Mouse (Mus musculus): Measurements from ENCODE around the gene Mef2a. TPM values are rescaled to one million over a fixed set of nuclear protein-coding genes. Genes with fewer than 3 reads are reported as not detected.

Gene Mef2a
- polyA plus RNA-seq, 1 experiment from 2014 or later = 27.9 TPM

DNA sequence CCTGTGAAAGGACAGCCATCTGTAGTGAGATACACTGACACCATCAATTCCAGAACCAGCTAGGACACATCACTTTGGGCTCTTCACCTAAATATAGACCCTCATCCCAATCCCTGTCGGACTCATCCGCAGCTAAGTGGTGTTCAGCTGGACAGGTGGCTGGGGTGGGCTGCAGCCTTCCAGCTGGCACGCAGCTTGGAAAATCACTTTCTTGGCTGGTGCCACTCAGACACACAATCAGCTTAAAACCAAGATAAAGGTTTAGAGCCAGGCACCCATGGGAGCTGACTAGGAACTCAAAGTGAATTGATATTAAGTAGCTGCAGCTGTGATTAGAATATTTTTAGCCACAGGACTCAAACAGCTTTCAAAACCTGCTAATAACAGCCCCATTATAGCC lies 142.4 kb downstream of the Mef2a start:
- H3K36me3 ChIP-seq (ENCODE audit: control insufficient read depth, insufficient read depth, low read length) = peaks cover 42% of the 10 kb centered on the region
- peak overlapping the region; percentile 33; the same call in 1 of the 2 replicates for H3K27ac ChIP-seq (ENCODE audit: low read depth, low read length)
- WGBS = 73% methylated on average over 3 of the region's 3 CpGs
- 0 out of 2 replicates have a peak, but pooled peaks cover 3% of the 10 kb centered on the region for H3K4me1 ChIP-seq (ENCODE audit: control insufficient read depth, insufficient read depth, low read length)
- H3K9ac ChIP-seq (ENCODE audit: low read length) = no peak overlapping the region
- no peak overlapping the region for H3K4me2 ChIP-seq (ENCODE audit: low read length)
- DNase-seq (ENCODE audit: low spot score) = peak; percentile 54
- peak; percentile 64 for ATAC-seq
- H3K4me3 ChIP-seq (ENCODE audit: low read depth, low read length) = no peak overlapping the region
- no peaks in the 10 kb centered on the region for H3K27me3 ChIP-seq (replicated peaks; ENCODE audit: control insufficient read depth, insufficient read depth, low read length)
- H3K9me3 ChIP-seq (replicated peaks; ENCODE audit: control insufficient read depth, low read length) = no peaks in the 10 kb centered on the region

DNA sequence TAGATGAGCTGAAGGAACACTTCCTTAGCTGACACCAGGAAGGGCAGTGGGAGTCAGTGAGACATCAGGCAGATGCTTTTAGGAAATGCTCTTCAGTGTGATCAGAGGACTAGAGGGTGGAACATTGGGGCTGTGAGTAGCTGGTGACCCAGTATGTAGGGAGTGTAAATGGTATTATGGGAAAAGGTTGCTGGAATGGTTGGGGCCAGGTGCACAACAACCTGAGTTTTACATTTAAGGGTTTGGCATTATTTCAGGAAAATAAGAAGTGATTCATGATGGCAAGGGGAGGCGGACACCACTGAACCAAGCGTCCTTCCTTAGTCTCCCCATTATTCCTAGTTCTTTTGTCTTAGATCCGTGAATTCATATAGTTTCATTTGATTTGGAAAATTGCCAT lies 143.0 kb downstream of the Mef2a start:
- H3K9me3 ChIP-seq (replicated peaks; ENCODE audit: control insufficient read depth, low read length) = no peaks in the 10 kb centered on the region
- H3K27me3 ChIP-seq (replicated peaks; ENCODE audit: control insufficient read depth, insufficient read depth, low read length) = no peaks in the 10 kb centered on the region
- no peak overlapping the region for H3K4me2 ChIP-seq (ENCODE audit: low read length)
- peak overlapping the region; percentile 21; the same call in 1 of the 2 replicates for H3K27ac ChIP-seq (ENCODE audit: low read depth, low read length)
- H3K9ac ChIP-seq (ENCODE audit: low read length) = no peak overlapping the region
- no peak overlapping the region for H3K4me3 ChIP-seq (ENCODE audit: low read depth, low read length)
- H3K36me3 ChIP-seq (ENCODE audit: control insufficient read depth, insufficient read depth, low read length) = peaks cover 37% of the 10 kb centered on the region
- H3K4me1 ChIP-seq (ENCODE audit: control insufficient read depth, insufficient read depth, low read length) = 0 out of 2 replicates have a peak, but pooled peaks cover 3% of the 10 kb centered on the region
- ATAC-seq = no peak
- no peak for DNase-seq (ENCODE audit: low spot score)
- 77% methylated on average over 3 of the region's 3 CpGs for WGBS

DNA sequence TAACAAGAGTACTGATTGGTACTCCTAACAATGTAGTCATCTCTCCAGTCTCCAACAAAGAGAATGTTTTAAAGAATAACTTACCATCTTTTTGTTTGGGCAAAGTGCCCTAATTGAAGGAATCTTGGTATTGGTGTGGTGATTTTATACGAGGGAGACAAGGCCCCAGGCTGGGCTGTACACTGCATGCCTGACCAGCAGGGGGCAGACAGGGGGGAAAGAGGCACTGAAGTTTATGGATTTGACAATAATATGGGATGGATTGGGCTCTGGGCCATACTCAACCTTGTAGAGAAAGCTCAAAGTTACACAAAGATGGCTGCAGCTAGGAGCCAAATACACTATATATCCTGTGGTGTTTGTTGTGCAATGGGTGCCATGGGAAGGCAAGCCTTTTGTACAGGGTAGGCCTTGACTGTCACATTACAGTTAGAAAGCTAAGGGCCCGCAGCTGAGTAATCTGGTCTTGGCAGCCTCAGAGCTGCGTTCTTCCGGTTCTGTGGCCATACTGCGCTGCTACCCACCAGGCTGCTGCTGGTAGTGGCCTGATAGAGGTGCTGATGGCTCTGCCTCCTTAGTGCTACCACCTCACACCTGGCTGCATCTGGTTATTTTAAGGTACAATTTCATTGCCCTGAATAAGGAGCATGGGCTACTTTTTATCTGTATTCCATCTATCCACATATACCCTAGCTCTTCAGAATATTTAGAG lies 143.6 kb downstream of the Mef2a start:
- H3K4me1 ChIP-seq (ENCODE audit: control insufficient read depth, insufficient read depth, low read length) = 0 out of 2 replicates have a peak, but pooled peaks cover 3% of the 10 kb centered on the region
- H3K4me2 ChIP-seq (ENCODE audit: low read length) = no peak overlapping the region
- no peaks in the 10 kb centered on the region for H3K27me3 ChIP-seq (replicated peaks; ENCODE audit: control insufficient read depth, insufficient read depth, low read length)
- H3K4me3 ChIP-seq (ENCODE audit: low read depth, low read length) = no peak overlapping the region
- ATAC-seq = peak; percentile 67
- peak overlapping the region; percentile 21; the same call in 1 of the 2 replicates for H3K27ac ChIP-seq (ENCODE audit: low read depth, low read length)
- no peaks in the 10 kb centered on the region for H3K9me3 ChIP-seq (replicated peaks; ENCODE audit: control insufficient read depth, low read length)
- DNase-seq (ENCODE audit: low spot score) = peak; percentile 43
- no peak overlapping the region for H3K9ac ChIP-seq (ENCODE audit: low read length)
- WGBS = 78% methylated on average over 5 of the region's 5 CpGs
- H3K36me3 ChIP-seq (ENCODE audit: control insufficient read depth, insufficient read depth, low read length) = peaks cover 31% of the 10 kb centered on the region; the same call in 1 of the 2 replicates

DNA sequence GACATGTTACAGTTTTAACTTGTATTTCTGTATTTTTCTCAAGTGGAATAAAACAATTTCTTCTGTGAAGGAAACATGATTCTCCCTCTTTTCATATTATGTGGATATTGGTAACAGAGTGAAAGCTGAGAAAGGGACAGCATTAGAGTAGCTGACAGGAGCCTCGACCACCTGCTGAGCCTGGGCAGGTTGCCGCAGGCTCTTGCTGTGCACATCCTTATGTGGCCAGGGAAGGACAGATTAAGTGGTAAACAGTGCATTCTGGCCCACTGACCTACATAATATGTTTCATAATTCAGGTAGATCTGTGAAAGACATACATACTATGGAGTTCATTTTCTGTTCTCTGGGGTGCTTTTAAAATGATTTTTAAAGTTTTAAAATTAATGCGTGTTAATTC lies 144.3 kb downstream of the Mef2a start:
- 58% methylated on average over 3 of the region's 3 CpGs for WGBS
- Histone ChIP-seq H3K36me3 (ENCODE audit: control insufficient read depth, insufficient read depth, low read length) (peaks cover 31% of the 10 kb centered on the region; the same call in 1 of the 2 replicates), H3K9ac (ENCODE audit: low read length) (no peak overlapping the region), H3K4me2 (ENCODE audit: low read length) (no peak overlapping the region), H3K27me3 (replicated peaks; ENCODE audit: control insufficient read depth, insufficient read depth, low read length) (no peaks in the 10 kb centered on the region), H3K9me3 (replicated peaks; ENCODE audit: control insufficient read depth, low read length) (no peaks in the 10 kb centered on the region), H3K4me3 (ENCODE audit: low read depth, low read length) (no peak overlapping the region), H3K27ac (ENCODE audit: low read depth, low read length) (no peak overlapping the region), H3K4me1 (ENCODE audit: control insufficient read depth, insufficient read depth, low read length) (peaks cover 7% of the 10 kb centered on the region)
- ATAC-seq (no peak), DNase-seq (ENCODE audit: low spot score) (no peak)

DNA sequence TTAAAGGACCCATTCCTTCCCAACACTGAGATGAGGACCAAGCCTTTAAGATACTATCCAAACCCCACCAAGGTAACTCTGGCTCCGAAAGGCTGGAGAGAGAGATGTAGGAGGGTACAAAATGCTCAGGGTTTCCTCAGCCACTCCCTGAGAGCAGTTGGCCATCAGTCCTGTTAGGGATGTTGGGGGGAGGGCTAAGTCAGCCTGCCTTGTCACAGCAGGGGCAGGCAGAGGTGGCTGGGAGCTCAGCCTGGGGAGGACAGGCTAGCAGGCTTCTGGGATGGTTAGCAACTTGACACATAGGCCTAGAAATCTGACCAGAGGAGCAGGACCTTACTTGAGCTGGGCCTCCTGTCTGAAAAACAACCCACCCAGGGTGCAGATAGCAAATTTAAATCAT lies 145.1 kb downstream of the Mef2a start:
- Histone ChIP-seq H3K4me1 (ENCODE audit: control insufficient read depth, insufficient read depth, low read length) (peaks cover 14% of the 10 kb centered on the region), H3K36me3 (ENCODE audit: control insufficient read depth, insufficient read depth, low read length) (peaks cover 27% of the 10 kb centered on the region; the same call in 1 of the 2 replicates), H3K9me3 (replicated peaks; ENCODE audit: control insufficient read depth, low read length) (no peaks in the 10 kb centered on the region), H3K9ac (ENCODE audit: low read length) (no peak overlapping the region), H3K27me3 (replicated peaks; ENCODE audit: control insufficient read depth, insufficient read depth, low read length) (no peaks in the 10 kb centered on the region), H3K27ac (ENCODE audit: low read depth, low read length) (no peak overlapping the region), H3K4me2 (ENCODE audit: low read length) (no peak overlapping the region), H3K4me3 (ENCODE audit: low read depth, low read length) (no peak overlapping the region)
- WGBS = 68% methylated on average over 1 of the region's 1 CpGs
- DNase-seq (ENCODE audit: low spot score) = no peak
- ATAC-seq = no peak

DNA sequence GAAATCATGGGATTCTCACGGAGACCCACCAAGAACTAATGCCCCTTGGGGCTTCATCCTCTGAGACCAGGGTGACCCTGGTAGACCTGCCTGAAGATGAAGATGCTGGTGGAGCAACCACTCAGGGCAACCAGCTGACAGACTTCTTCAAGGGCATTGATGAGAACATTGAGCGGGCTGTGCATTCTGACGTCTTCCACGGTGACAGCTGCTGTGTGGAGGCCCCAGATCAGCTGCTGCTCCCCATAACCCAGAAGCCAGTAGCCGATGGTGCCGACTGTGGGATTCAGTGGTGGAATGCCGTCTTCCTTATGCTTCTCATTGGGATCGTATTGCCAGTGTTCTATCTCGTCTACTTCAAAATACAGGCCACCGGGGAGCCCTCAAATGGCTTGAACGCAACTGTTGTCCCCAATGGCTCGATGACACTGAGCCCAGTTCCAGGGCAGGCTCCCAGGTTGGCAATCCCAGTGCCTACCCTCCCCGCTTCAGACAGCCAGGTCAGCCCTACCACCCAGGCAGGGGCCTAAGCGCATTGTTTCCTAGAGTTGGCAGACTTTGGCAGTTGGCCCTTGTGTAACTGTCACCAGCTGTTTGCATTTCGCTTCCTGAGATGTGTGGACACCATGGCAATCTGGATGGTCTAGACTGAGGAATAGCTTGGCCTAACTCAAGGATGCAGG lies 146.6 kb downstream of the Mef2a start:
- no peak for DNase-seq (ENCODE audit: low spot score)

DNA sequence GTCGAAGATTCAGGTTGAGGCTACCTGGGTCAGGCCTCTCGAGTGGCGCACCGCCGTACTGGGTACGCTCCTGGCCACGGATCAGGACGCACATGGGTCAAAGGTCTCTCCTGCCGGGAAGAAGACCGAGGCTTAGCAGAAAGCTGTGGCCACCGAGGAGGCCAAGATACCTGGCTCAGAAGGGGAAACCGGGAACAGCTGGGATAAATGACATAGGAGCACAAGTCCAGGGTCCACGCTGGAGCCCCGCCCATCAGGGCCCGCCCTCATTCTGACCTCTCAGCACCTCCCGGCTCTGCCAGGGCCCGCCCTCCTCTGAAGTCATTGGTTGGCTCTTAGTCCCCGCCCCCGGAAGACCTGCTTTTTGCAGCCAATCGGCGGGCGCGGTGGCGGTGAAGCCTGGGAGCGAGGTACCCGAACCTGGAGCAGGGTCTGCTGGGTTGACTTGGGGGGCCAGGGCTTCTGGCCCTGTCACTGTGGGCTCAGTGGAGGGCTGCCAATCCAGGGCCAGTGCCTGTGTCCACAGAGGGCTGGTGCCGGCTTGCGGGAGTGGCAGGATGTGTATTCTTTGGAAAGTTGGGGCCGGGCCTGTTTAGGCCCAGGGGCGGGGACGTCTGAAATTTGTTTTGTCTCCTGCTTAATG lies 150.3 kb downstream of the Mef2a start, which contains the start of gene Lysmd4:
Gene Lysmd4, plus strand, starts transcription at position 325 of the 643 bp plus-strand sequence.
- Histone ChIP-seq H3K4me1 (ENCODE audit: control insufficient read depth, insufficient read depth, low read length) (peaks cover 14% of the 10 kb centered on the region), H3K9me3 (replicated peaks; ENCODE audit: control insufficient read depth, low read length) (no peaks in the 10 kb centered on the region), H3K9ac (ENCODE audit: low read length) (peak within 1 kb of the TSS; percentile 84), H3K4me3 (ENCODE audit: low read depth, low read length) (peak within 1 kb of the TSS; percentile 62), H3K27me3 (replicated peaks; ENCODE audit: control insufficient read depth, insufficient read depth, low read length) (no peaks in the 10 kb centered on the region), H3K4me2 (ENCODE audit: low read length) (peak within 1 kb of the TSS; percentile 88), H3K36me3 (ENCODE audit: control insufficient read depth, insufficient read depth, low read length) (0 out of 2 replicates have a peak, but pooled peaks cover 11% of the 10 kb centered on the region), H3K27ac (ENCODE audit: low read depth, low read length) (no peak within 1 kb of the TSS)
- ATAC-seq = peak; percentile 98
- 6% methylated on average over 29 of the region's 31 CpGs for WGBS
- peak; percentile 96 for DNase-seq (ENCODE audit: low spot score)

More for the DNA sequence above, 146.6 kb downstream of the Mef2a start:
- Histone ChIP-seq H3K36me3 (ENCODE audit: control insufficient read depth, insufficient read depth, low read length) (0 out of 2 replicates have a peak, but pooled peaks cover 19% of the 10 kb centered on the region), H3K9ac (ENCODE audit: low read length) (no peak overlapping the region), H3K27me3 (replicated peaks; ENCODE audit: control insufficient read depth, insufficient read depth, low read length) (no peaks in the 10 kb centered on the region), H3K4me3 (ENCODE audit: low read depth, low read length) (no peak overlapping the region), H3K4me2 (ENCODE audit: low read length) (no peak overlapping the region), H3K4me1 (ENCODE audit: control insufficient read depth, insufficient read depth, low read length) (peaks cover 17% of the 10 kb centered on the region), H3K9me3 (replicated peaks; ENCODE audit: control insufficient read depth, low read length) (no peaks in the 10 kb centered on the region), H3K27ac (ENCODE audit: low read depth, low read length) (no peak overlapping the region)
- 93% methylated on average over 15 of the region's 15 CpGs for whole genome bisulfite sequencing
- no peak for ATAC-seq

DNA sequence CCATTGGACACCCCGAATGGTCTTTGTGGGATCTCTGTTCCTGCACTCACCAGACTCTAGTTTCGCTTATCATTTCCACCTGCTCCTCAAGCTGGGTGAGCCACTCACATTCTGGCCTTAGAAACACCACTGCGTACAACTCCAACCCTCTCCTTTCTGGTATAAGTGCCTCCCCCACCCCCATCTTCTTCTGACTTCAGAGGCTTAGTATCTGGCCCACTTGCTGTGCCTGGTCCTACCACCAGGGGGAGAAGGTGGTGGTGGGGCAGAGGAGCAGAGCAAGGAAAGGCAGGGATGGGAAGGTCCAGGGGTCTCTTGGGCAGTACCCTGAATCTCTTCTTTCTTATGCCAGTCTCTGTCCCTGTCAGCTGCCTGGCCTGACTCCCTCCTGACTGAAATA lies 155.6 kb downstream of the Mef2a start:
- no peaks in the 10 kb centered on the region for H3K27me3 ChIP-seq (replicated peaks; ENCODE audit: control insufficient read depth, insufficient read depth, low read length)
- no peaks in the 10 kb centered on the region for H3K36me3 ChIP-seq (ENCODE audit: control insufficient read depth, insufficient read depth, low read length)
- H3K9me3 ChIP-seq (replicated peaks; ENCODE audit: control insufficient read depth, low read length) = no peaks in the 10 kb centered on the region
- H3K4me1 ChIP-seq (ENCODE audit: control insufficient read depth, insufficient read depth, low read length) = peaks cover 2% of the 10 kb centered on the region
- H3K4me3 ChIP-seq (ENCODE audit: low read depth, low read length) = no peak overlapping the region
- WGBS = 74% methylated on average over 3 of the region's 3 CpGs
- H3K9ac ChIP-seq (ENCODE audit: low read length) = no peak overlapping the region
- H3K27ac ChIP-seq (ENCODE audit: low read depth, low read length) = no peak overlapping the region
- H3K4me2 ChIP-seq (ENCODE audit: low read length) = no peak overlapping the region
- DNase-seq (ENCODE audit: low spot score) (peak; percentile 26), ATAC-seq (no peak; the same call in 1 of the 2 replicates)
